Mouse (Mus musculus): ENCODE measurements around the gene Sorcs3. TPM values are rescaled to one million over a fixed set of nuclear protein-coding genes. Genes with fewer than 3 reads are reported as not detected.

Sorcs3 gene
- total and polyA plus RNA-seq, 2 experiments from 2014 or later, result 0.01 TPM; not detected in 1

GRCm38 (mm10) chr19:48679896-48680295, 474.1 kb downstream of the Sorcs3 start:
- Histone ChIP-seq H3K9ac (replicated peaks; ENCODE audit: low read depth, low read length) (no peak overlapping the region), H3K4me1 (ENCODE audit: control insufficient read depth, insufficient read depth) (no peaks in the 10 kb centered on the region; the same call in 1 of the 2 replicates), H3K9me3 (replicated peaks; ENCODE audit: control insufficient read depth, low read length) (no peaks in the 10 kb centered on the region), H3K4me3 (ENCODE audit: low read depth, low read length) (no peak overlapping the region), H3K27ac (ENCODE audit: low read depth) (no peak overlapping the region), H3K27me3 (ENCODE audit: control insufficient read depth, insufficient read depth, low read length) (no peaks in the 10 kb centered on the region), H3K4me2 (ENCODE audit: low read depth, low read length) (no peak overlapping the region), H3K36me3 (replicated peaks; ENCODE audit: control insufficient read depth, insufficient read depth, low read length) (no peaks in the 10 kb centered on the region)
- DNase-seq (ENCODE audit: low spot score) (no peak), ATAC-seq (ENCODE audit: insufficient read depth, low read depth) (no peak)
- 94% methylated on average over 1 of the region's 1 CpGs for WGBS
- TF ChIP-seq CTCF (IDR thresholded peaks at IDR 0.05; ENCODE audit: low read depth) (no peak), EP300 (IDR thresholded peaks at IDR 0.05; ENCODE audit: low read depth) (no peak)

- DNase-seq (ENCODE audit: low spot score) (peak; percentile 46), ATAC-seq (ENCODE audit: insufficient read depth, low read depth) (no peak)
- Histone ChIP-seq H3K9ac (replicated peaks; ENCODE audit: low read depth, low read length) (no peak overlapping the region), H3K9me3 (replicated peaks; ENCODE audit: control insufficient read depth, low read length) (no peaks in the 10 kb centered on the region), H3K36me3 (replicated peaks; ENCODE audit: control insufficient read depth, insufficient read depth, low read length) (no peaks in the 10 kb centered on the region), H3K4me3 (ENCODE audit: low read depth, low read length) (no peak overlapping the region), H3K27ac (ENCODE audit: low read depth) (no peak overlapping the region), H3K4me2 (ENCODE audit: low read depth, low read length) (no peak overlapping the region), H3K27me3 (ENCODE audit: control insufficient read depth, insufficient read depth, low read length) (no peaks in the 10 kb centered on the region), H3K4me1 (ENCODE audit: control insufficient read depth, insufficient read depth) (no peaks in the 10 kb centered on the region; the same call in 1 of the 2 replicates)
- TF ChIP-seq EP300 (IDR thresholded peaks at IDR 0.05; ENCODE audit: low read depth), result no peak
- TF ChIP-seq CTCF (IDR thresholded peaks at IDR 0.05; ENCODE audit: low read depth), result no peak
- WGBS, result 66% methylated on average over 3 of the region's 3 CpGs
Observed at GRCm38 (mm10) chr19:48682485-48682884, 476.7 kb downstream of the Sorcs3 start.

- no peaks in the 10 kb centered on the region for H3K9me3 ChIP-seq (replicated peaks; ENCODE audit: control insufficient read depth, low read length)
- no peaks in the 10 kb centered on the region for H3K27me3 ChIP-seq (ENCODE audit: control insufficient read depth, insufficient read depth, low read length)
- no peak overlapping the region for H3K4me2 ChIP-seq (ENCODE audit: low read depth, low read length)
- DNase-seq (ENCODE audit: low spot score), result no peak
- no peak overlapping the region for H3K9ac ChIP-seq (replicated peaks; ENCODE audit: low read depth, low read length)
- TF ChIP-seq EP300 (IDR thresholded peaks at IDR 0.05; ENCODE audit: low read depth) (no peak), CTCF (IDR thresholded peaks at IDR 0.05; ENCODE audit: low read depth) (no peak)
- WGBS, result 83% methylated on average over 2 of the region's 2 CpGs
- H3K4me3 ChIP-seq (ENCODE audit: low read depth, low read length), result no peak overlapping the region
- H3K27ac ChIP-seq (ENCODE audit: low read depth), result no peak overlapping the region
- H3K4me1 ChIP-seq (ENCODE audit: control insufficient read depth, insufficient read depth), result no peaks in the 10 kb centered on the region; the same call in 1 of the 2 replicates
- no peaks in the 10 kb centered on the region for H3K36me3 ChIP-seq (replicated peaks; ENCODE audit: control insufficient read depth, insufficient read depth, low read length)
- ATAC-seq (ENCODE audit: insufficient read depth, low read depth), result no peak
Observed at GRCm38 (mm10) chr19:48686369-48686768, 480.5 kb downstream of the Sorcs3 start.

- Histone ChIP-seq H3K27ac (ENCODE audit: low read depth) (no peak overlapping the region), H3K4me2 (ENCODE audit: low read depth, low read length) (no peak overlapping the region), H3K27me3 (ENCODE audit: control insufficient read depth, insufficient read depth, low read length) (no peaks in the 10 kb centered on the region), H3K36me3 (replicated peaks; ENCODE audit: control insufficient read depth, insufficient read depth, low read length) (no peaks in the 10 kb centered on the region), H3K4me1 (ENCODE audit: control insufficient read depth, insufficient read depth) (no peaks in the 10 kb centered on the region), H3K9me3 (replicated peaks; ENCODE audit: control insufficient read depth, low read length) (no peaks in the 10 kb centered on the region), H3K4me3 (ENCODE audit: low read depth, low read length) (no peak overlapping the region), H3K9ac (replicated peaks; ENCODE audit: low read depth, low read length) (no peak overlapping the region)
- DNase-seq (ENCODE audit: low spot score) (no peak), ATAC-seq (ENCODE audit: insufficient read depth, low read depth) (no peak)
- WGBS, result 71% methylated on average over 6 of the region's 6 CpGs
- TF ChIP-seq CTCF (IDR thresholded peaks at IDR 0.05; ENCODE audit: low read depth) (no peak), EP300 (IDR thresholded peaks at IDR 0.05; ENCODE audit: low read depth) (no peak)
Observed at GRCm38 (mm10) chr19:48700111-48700658, 494.4 kb downstream of the Sorcs3 start.

GRCm38 (mm10) chr19:48703763-48704162, 497.9 kb downstream of the Sorcs3 start:
- Histone ChIP-seq H3K4me3 (ENCODE audit: low read depth, low read length) (no peak overlapping the region), H3K9me3 (replicated peaks; ENCODE audit: control insufficient read depth, low read length) (no peaks in the 10 kb centered on the region), H3K4me2 (ENCODE audit: low read depth, low read length) (no peak overlapping the region), H3K9ac (replicated peaks; ENCODE audit: low read depth, low read length) (no peak overlapping the region), H3K27me3 (ENCODE audit: control insufficient read depth, insufficient read depth, low read length) (no peaks in the 10 kb centered on the region), H3K4me1 (ENCODE audit: control insufficient read depth, insufficient read depth) (0 out of 2 replicates have a peak, but pooled peaks cover 5% of the 10 kb centered on the region), H3K36me3 (replicated peaks; ENCODE audit: control insufficient read depth, insufficient read depth, low read length) (no peaks in the 10 kb centered on the region), H3K27ac (ENCODE audit: low read depth) (no peak overlapping the region)
- DNase-seq (ENCODE audit: low spot score), result no peak
- 85% methylated on average over 2 of the region's 2 CpGs for WGBS
- no peak for ATAC-seq (ENCODE audit: insufficient read depth, low read depth)
- TF ChIP-seq EP300 (IDR thresholded peaks at IDR 0.05; ENCODE audit: low read depth), result no peak
- TF ChIP-seq CTCF (IDR thresholded peaks at IDR 0.05; ENCODE audit: low read depth), result no peak

Data from heart, postnatal 0 days (tissue).